Mouse (Mus musculus) heart, adult 8-10 months (tissue): Measurements from ENCODE around the gene Ryr1. TPM values are rescaled to one million over a fixed set of nuclear protein-coding genes. Genes with fewer than 3 reads are reported as not detected.
A peak's percentile ranks its signal among the peaks of the same experiment; 100 is the strongest.
"Not testable (repeated sequence)": the region's sequence is repeated elsewhere in the genome, so short reads cannot be mapped to it uniquely, and the experiment has no call there.

Source experiments
- DNase-seq: peaks from one replicate; pipeline ENCODE4 v3.0.0; 2022; ENCODE audit warnings: low spot score
- total RNA-seq, 4 experiments: library from RNA; stranded (reverse); gene quantifications; 2 replicates each; pipeline ENCODE4 v1.2.4; 2022

The Ryr1 gene
- total RNA-seq, 4 experiments from 2014 or later: 0.79 to 1.5 (median 0.92) TPM

DNA sequence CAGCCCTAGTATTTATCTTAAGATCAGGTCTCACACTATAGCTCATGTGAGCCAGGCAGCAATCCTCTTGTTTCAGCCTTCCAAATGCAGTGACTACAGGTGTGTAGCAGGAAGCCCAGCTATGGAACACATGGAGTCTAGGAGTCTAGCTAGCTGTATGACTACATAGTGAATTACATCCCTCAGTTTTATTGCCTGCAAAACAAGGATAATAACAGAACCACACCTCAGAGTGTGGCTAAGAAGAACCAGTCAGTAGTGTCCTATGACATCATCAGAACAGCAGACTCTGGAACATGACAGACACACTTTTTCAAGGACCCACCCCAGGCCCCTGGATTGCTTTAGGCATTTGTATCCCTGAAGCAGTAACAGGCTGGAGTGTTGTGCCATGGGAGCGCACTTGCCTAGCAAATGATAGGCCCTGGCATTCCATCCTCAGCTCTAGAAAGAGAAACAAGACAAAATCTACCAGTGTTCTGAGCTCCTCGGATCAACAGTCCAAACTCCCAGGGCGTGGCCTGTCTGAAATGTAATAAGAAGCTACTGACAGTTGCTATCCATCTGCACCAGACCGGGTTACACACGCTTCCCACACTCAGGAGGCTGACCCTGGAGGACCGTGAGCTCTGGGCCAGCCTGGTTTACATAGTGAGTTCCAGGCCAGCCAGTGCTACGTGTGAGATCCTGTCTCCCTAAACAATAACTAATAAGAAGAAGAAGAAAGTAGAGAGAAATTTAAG, 21.8 kb upstream of the Ryr1 start:
- DNase-seq: no peak

DNA sequence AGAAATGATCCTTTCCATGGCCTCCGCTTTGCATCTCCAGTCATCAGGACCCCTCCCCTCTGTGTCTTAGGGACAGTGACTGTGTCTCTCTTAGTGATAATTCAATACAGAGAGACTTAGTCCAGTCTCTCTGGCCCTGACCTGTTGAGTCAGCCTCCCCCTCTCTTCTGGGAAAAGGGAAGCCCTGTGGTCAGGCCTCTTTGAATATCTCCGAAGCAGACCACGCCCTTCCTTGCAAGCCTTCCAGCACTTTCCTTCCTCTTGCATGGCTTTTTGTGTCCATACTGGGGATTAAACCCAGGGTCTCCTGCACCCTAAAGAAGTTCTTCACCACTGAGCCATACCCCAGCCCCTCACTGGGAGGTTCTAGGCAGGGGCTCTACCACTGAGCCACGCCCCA, 19.0 kb upstream of the Ryr1 start:
- peak; percentile 28 for DNase-seq

DNA sequence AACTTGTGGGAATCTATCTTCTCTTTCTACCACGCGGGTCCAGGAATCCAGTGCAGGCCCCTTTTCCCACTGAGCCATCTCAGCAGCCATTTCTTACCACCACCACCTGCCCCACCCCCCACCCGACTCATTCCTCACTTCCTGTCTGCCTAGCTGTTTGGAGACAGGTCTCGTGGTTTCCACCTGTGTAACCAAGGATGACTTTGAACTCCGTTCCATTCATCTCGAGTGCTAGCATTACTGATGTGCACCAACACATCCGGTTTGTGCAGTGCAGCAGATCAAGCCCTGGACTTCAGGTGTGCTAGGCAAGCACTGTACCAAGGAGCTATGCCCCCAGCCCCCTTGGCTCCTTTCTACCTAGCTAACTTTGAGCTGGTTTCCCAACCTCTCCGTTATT, 16.4 kb upstream of the Ryr1 start:
- no peak for DNase-seq

DNA sequence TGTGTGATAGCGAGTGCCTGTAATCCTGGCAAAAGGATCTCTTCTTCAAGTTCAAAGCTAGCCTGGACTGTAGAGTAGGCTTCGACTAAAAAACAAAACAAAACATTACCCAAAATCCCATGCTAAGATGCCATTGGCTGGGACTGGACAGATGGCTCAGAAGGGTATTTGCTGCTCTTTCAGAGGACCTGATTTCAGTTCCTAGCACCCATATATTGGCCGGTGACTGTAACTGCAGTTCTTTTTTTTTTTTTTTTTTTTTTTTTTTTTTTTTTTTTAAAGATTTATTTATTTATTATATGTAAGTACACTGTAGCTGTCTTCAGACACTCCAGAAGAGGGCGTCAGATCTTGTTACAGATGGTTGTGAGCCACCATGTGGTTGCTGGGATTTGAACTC, 14.3 kb upstream of the Ryr1 start:
- DNase-seq: not testable (repeated sequence)

DNA sequence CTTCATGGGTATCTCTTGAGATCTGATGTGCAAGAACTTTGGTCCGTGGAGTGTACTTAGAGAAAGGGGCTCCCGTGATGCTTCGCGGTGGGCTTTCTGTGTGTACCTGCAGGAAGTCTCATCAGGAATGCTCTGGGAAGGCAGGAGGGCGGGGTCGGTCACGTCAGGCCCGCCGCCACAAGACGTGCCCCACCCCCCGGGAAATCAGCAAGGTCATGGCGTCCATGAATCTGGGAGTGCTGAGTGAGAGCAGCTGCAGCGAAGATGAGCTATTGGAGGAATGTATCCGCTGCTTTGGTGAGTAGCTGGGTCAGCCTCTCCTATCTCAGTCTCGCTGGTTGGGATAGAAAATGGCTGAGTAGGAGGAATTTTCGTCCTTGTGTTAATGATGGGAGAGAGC, 12.4 kb upstream of the Ryr1 start:
- no peak for DNase-seq

DNA sequence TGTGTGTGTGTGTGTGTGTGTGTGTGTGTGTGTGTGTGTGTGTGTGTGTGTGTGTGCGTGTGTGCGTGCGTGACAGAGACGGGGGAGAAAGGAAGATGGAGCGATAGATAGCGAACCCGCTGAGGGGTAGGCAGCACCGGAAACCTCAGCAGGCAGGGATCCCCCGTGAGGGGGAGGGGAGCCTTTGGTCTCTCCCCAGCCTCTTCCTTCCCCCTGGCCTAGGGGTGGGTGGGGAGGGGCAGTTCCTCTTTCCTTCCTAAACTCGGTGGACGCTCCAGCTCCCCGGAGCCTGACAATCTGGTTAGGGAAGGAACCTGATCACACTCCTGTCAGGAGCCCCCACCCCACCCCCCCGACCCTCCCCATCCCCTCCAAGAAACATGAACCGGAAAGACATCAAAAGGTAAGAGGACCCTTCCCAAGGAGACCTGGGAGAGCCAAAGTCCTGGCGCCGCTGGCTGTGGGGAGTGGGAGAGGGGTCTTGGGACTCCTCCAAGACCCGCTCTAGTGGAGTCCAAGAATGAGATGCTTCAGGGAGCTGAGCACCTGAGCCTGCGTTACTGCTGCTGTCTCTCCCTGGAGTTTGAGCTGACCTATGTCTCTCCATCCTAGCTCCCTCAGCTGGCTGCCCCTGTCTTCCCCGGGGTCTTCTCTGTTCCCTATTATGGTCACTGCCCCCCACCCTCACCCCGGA, 9.9 kb upstream of the Ryr1 start, which contains the start of gene Rasgrp4:
Rasgrp4 (plus strand) TSS at position 159 of the 694 bp plus-strand sequence.
- peak; percentile 20 for DNase-seq

DNA sequence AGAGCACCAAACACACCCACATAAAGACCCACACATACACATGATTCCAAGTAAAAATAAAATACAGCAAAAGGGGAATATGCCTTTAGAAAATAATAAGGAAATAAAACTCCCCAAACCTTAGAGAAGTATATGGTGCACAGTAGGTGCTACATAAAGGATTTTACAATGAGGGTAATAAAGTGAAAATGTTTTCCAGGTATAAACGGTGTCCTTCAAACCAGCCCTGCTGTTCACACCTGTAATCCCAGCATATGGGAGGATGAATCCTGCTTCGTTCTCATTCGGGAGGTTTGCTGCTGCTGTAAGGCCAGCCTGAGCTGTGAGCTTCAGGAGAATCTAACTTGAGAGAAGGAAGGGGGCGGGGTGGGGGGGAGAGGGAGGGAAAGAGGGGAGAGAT, 9.3 kb upstream of the Ryr1 start:
- no peak for DNase-seq

DNA sequence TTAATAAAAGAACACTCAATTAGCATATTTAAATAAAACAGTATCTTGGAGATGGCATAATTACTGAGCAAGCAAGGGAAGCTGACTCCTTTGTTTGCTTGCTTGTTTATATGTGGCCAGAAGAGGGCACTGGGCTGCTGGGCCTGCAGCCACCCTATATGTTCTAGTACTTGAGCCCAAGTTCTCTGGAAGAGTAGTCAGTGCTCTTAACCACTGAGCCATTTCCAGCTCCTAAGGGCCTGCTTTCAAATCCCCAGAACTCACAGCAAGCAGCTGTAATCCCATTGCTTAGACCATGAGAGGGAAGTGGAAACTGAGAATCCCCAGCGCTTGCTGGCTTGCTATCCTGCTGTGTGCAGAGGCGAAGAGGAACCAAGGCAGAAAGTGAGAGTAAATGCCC, 3.7 kb upstream of the Ryr1 start:
- no peak for DNase-seq

DNA sequence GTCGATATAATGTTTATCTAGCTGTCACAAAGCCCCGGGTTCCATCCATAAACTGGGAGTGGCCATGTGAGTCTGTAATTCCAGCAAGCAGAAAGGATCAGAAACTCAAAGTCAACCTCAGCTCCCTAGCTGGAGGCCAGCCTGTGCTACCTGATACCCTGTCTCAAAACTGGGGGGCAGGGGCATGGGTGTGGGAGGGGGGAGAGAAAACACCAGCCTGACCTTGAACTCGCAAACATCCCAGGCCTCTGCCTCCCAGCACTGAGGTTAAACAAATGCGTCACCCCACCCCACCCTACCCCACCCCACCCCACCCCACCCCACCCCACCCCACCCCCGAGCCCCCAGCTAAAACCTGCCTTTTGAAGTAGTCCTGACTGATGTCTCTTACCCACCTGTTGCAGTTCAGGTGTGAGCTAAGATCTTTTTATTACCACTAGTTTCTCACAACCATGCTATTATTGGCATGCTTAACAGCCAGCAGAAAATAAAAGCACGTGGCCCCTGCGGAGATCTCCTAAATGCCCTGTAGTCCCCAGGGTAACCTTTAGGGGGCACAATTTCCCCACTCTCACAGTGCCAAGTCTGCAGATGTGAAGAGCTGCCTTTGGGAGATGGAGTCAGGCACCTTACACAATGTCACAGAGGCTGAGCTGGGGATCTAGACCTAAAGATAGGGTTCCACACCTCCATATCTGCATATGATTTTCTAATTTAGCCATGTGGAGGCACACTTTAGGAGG, 1.4 kb upstream of the Ryr1 start:
- DNase-seq: peak; percentile 64

DNA sequence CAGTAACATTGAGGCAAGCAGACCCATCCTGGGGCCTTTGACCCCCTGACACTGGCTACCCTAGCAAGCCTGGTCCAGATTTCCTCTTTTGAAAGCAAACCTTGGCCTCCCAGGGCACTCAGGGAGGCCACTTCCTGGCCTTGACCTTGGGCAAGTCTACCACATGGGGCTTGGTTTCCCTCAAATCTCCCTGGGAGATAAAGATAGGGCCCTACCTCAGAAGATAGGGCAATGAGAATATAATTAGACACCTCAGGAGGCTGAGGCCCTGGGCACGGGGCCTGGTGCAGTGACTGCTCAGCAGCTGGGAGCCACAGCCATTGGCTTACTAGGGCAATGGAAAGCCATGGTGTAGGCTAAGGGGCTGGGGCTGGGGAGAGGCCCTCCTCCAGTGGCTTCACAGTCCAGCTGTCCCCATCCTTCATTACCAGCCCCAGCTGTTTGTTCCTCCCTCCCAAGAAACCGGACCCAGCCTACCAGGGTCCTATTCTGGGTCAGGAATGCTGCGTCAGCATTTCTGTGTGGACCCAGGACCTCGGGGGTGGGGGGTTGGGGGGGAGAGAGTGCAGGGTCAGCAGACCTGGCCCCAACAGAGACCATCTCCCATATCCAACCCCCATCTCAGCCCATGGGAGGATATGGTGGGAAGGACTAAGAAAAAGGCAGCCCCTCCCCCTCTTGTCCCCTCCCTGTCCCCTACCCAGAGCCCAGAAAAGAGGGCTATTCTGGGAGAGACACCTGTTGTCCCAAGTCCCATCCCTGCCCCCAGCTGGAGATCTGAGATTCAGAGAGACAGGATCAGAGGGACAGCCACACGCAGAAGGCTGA, 1.2 kb downstream of the Ryr1 start:
- DNase-seq: no peak

DNA sequence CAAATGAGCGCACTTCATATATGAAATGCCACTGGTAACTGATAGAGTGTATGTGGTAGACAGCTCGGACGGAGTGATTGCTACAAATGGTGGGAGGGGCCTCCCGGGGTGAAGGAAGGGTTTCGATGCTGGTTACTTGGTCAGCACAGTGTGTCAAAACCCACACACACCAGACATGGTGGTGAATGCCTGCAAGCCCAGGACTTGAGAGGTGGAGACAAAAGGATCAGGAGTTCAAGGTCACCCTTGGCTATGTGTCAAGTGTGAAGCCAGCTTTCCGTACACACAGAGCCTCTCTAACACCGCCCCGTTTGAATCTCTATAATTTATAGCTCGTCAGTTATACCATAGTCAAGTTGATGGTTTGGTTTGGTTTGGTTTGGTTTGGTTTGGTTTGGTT, 2.2 kb downstream of the Ryr1 start:
- DNase-seq: no peak

DNA sequence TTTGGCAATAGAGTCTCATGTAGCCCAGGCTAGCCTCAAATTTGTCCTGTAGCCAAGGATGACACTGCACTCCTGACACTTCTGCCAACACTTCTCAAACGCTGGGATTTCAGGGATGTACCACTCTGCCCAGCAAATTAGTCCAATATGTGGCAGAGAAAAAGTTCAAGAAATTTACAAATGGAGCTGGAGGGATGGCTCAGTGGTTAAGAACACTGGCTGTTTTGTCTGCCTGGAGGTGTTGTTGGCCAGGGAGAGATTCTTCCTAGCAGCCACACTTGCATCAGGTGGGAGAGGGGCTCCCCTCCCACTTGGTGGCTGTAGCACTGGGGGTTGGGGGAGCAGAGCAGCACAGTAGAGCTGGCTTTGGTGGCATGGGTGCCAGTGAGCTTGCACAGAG, 5.5 kb downstream of the Ryr1 start:
- no peak for DNase-seq

DNA sequence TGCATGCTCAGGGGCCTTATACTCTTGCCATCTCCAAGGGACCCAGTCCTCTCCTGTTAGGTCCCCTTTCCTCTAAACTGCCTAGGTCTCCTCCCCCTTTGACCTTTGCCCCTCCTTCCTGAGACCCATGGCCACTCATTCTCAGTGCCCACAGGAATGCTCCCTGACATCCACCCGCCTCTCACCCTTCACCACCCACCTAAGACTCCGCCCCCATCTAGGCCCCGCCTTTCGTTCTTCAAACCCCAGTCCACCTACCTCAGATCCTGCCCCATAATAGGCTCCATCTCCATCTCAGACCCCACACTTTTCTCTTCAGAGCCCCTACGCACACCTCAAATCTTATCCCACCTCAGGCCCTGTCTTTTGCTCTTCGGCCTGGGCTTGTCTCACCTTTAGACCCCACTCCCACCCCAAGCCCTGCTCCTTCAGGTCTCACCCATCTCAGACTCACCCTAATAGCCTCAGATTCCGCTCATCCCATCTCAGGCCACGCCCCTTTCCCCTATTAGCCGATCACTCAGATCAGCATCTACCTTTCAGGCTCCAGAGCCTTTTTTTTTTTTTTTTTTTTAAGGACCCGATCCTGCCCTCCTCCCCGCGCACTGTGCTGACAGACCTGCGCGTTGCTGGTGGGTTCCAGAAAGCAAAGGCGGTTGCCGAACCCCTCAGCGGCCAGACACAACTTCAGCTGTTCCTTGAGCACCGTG, 6.7 kb downstream of the Ryr1 start:
- no peak for DNase-seq

DNA sequence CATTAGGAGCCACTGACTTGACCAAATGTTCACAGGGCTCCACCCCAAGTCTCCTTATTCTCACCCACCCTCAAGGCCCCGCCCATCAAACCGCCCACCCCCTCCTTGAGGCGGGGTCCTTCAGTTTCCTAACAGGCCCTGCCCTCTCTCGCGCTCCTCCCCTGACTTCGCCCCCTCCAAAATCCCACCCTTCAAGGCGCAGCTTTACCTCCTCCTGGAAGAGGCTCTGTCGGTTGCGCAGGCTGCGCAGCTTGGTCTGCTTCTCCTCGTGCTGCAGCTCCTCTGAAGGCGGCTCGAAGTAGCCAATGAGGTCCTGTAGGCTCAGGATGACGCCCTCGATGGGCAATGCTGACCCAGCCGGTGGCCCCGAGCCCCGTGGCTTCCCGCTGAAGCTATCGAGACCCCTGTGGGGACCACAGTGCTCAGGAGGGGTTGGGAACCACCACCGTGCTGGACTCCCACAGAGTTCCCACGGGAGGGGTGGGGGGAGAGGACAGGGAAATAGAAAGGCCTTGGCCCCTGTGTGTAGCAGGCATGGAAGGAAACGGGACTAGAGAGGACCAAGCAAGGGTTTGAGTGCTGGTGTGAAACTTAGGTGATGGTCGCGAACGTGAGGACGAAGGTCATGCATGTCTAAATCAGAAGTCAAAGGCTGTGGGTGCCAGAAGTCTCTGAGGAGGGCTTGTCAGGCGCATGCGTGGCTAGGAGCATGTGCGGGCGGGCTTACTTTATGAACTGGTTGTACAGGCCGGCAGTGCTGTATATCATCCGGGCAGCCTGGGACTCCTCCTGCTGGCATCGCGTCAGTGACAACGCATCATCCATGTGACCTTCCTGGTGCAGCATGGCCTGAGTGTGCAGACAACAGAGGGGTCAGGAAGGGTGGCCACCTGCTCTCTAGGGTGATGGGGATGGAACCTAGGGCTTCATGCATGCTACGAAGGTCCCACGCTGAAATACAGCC, 15.7 kb downstream of the Ryr1 start:
- DNase-seq: peak; percentile 38

DNA sequence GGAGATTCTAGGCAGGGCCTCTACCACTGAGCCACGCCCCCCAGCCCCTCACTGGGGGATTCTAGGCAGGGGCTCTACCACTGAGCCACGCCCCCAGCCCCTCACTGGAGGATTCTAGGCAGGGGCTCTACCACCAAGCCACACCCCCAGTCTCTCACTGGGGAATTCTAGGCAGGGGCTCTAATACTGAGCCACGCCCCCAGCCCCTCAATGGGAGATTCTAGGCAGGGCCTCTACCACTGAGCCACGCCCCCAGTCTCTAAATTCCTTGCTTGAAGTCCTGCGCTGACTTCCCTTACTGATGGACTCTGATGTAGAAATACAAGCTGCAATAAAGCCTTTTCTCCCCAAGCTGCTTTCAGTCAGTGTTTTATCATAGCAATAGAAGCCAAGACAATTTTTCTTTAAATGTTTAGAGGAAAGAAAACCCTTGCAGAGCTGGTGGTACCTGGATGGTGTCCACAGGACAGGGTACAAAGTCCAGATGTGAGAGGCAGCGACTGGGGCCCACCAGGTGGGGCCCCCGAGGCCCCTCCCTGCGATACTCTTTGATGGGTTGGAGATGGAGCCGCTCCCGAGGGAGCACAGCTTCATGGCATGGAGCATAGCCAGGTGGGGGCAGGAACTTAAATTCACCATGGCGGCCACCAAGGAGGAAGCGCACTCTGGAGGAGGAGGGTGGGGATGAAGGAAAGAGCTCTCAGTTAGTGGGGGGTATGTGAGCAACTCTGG, 23.5 kb downstream of the Ryr1 start:
- DNase-seq: no peak

DNA sequence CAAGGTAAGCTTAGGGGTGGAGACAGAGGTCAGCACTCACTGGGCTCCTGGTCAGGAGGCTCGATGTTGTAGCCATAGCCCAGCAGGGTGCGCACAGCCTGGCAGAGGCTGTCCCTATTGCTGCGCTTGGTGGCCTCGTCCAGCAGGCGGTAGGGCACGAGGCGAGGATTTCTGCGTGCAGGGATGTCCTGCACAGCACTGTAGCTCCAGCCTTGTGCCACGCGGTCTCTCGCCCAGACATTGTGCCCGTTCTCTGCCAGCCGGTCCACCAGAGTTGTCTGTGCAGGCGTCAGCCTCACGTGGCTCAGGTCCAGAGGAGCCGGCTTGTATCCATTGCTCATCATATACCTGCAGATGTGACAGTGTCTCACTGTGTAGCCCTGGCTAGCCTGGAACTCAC, 27.8 kb downstream of the Ryr1 start:
- no peak for DNase-seq

DNA sequence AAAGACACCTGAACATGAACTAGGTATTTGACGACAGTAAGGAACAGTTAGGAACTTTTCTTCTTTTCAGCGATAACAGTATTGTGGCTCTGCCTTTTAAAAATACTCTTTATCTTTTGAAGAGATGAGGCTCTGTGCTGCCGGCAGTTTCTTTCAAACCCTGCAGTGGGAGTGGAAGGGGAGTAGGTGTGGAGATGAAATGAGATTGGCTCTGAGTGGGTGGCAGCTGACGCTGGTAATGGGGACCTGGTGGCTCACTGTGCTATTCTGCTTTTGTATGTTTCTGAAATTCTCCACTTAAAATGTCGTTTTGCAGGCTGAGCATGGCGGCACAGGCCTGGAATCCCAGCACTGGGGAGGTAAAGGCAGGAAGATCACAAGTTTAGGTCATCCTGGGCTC, 36.2 kb downstream of the Ryr1 start:
- no peak for DNase-seq

DNA sequence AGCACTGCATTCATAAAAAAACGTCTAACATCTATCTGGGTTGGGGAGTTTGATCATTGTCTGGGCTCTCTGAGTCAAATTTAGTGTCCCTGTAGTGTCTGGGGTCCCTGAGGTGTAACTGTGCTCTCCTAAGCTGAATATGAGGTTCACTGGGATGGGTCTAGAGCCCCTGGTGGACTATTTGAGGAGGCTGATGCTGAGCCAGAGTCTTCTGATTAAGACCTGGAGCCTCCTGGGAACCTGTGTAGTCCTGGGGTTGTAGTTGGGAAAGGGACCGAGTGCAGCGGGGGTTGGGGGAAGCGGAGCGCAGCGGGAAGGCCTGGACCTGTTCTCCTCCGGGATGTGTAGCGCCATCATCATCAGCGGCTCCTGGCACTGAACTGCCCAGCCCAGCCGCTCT, 38.1 kb downstream of the Ryr1 start:
- no peak for DNase-seq

DNA sequence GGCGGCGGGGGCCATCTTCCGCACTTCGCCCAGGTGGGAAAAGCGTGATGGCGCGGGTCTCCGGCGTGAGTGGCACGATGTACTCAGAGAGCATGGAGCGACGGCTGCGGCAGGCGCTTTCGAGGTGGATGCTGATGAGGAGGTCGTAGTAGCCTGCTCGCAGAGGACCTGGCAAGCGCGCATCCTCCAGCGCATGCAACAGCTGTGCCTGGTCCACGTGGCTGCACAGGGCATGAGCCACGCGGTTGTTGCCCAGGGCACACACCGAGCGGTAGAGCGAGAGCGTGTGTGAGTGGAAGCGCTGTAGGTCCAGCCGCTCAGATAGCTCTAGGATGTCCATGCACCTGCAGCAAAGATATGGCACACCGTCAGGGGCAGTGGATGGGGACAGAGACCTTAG, 39.0 kb downstream of the Ryr1 start:
- no peak for DNase-seq
